Mouse (Mus musculus): ENCODE measurements around the gene Nupr1.

GRCm38 (mm10) chr7:126676207-126676606 is 45.5 kb upstream of the Nupr1 start, which contains the start of gene Sult1a1:
- no peak for TF ChIP-seq POLR2A (IDR thresholded peaks at IDR 0.05; ENCODE audit: borderline replicate concordance, low read depth, low read length)
- TF ChIP-seq CTCF (IDR thresholded peaks at IDR 0.05; ENCODE audit: low read depth, low read length) = no peak
